Mouse (Mus musculus) hindbrain, embryonic 16.5 days (tissue): Measurements from ENCODE around the gene Zfp870. TPM values are rescaled to one million over a fixed set of nuclear protein-coding genes. Genes with fewer than 3 reads are reported as not detected.
"Not testable (repeated sequence)": the region's sequence is repeated elsewhere in the genome, so short reads cannot be mapped to it uniquely, and the experiment has no call there.

Source experiments
- ATAC-seq: fragments of 200-750 bp; cut with Nextera tagmentation; 2 replicates; pipeline ENCODE4 v1.8.0; 2017; ENCODE audit warnings: moderate TSS enrichment, moderate library complexity
- H3K27ac ChIP-seq: fragments of 300-500 bp; sonication (generic); 2 replicates; pipeline ENCODE4 v1.5.1; 2014; ENCODE audit warnings: low read depth, mild to moderate bottlenecking, control low read depth, low read length, moderate library complexity
- H3K27me3 ChIP-seq: fragments of 300-500 bp; sonication (generic); replicated peaks from 2 replicates; pipeline ENCODE4 v1.6.1; 2014; ENCODE audit warnings: low read length; ENCODE audit not compliant: control insufficient read depth, insufficient read depth
- H3K36me3 ChIP-seq: fragments of 300-500 bp; sonication (generic); 2 replicates; pipeline ENCODE4 v1.6.1; 2014; ENCODE audit warnings: mild to moderate bottlenecking, low read length, moderate library complexity, mixed read lengths; ENCODE audit not compliant: control insufficient read depth, insufficient read depth
- H3K4me1 ChIP-seq: fragments of 300-500 bp; sonication (generic); 2 replicates; pipeline ENCODE4 v1.6.1; 2014; ENCODE audit warnings: low read depth, low read length; ENCODE audit not compliant: control insufficient read depth, insufficient read depth
- H3K4me2 ChIP-seq: fragments of 300-500 bp; sonication (generic); 2 replicates; pipeline ENCODE4 v1.6.1; 2014; ENCODE audit warnings: mild to moderate bottlenecking, low read length, control low read depth, moderate library complexity
- H3K4me3 ChIP-seq: fragments of 300-500 bp; sonication (generic); 2 replicates; pipeline ENCODE4 v1.5.1; 2014; ENCODE audit warnings: mild to moderate bottlenecking, low read length, control low read depth, moderate library complexity
- H3K9ac ChIP-seq: fragments of 300-500 bp; sonication (generic); 2 replicates; pipeline ENCODE4 v1.6.1; 2014; ENCODE audit warnings: low read depth, mild to moderate bottlenecking, control low read depth, low read length, moderate library complexity
- H3K9me3 ChIP-seq: fragments of 300-500 bp; sonication (generic); 2 replicates; pipeline ENCODE4 v1.6.1; 2014; ENCODE audit warnings: mild to moderate bottlenecking, low read length, moderate library complexity; ENCODE audit not compliant: control insufficient read depth
- WGBS: fragments of 180-500 bp; shearing (Covaris S2); extraction: QIAGEN DNeasy Blood & Tissue Kit; methylation state at CpG from one replicate; pipeline ENCODE4 v1.1.7; 2014; 5-methylcytosine and 5-hydroxymethylcytosine counted together
- polyA plus RNA-seq: library from polyadenylated mRNA; unstranded; fragments of >200 nt; fragmentation: Nextera tagmentation; extraction: Ambion mirVana; gene quantifications from 2 replicates; pipeline ENCODE4 v1.2.1, GENCODE M21; 2015

Zfp870 gene
- polyA plus RNA-seq, 1 experiment from 2014 or later, result 9.2 TPM

- Histone ChIP-seq H3K27me3 (no peaks in the 10 kb centered on the region), H3K27ac (no peak overlapping the region), H3K9me3 (no peaks in the 10 kb centered on the region), H3K4me1 (no peaks in the 10 kb centered on the region), H3K36me3 (peaks cover 19% of the 10 kb centered on the region), H3K9ac (no peak overlapping the region), H3K4me3 (no peak overlapping the region), H3K4me2 (no peak overlapping the region)
- 13% methylated on average over 22 of the region's 22 CpGs for WGBS
- no peak for ATAC-seq
Observed at GRCm38 (mm10) chr17:32877471-32878171, 13.8 kb downstream of the Zfp870 start.

GRCm38 (mm10) chr17:32872696-32873095, 18.7 kb downstream of the Zfp870 start:
- no peak for ATAC-seq
- Histone ChIP-seq H3K9me3 (no peaks in the 10 kb centered on the region), H3K36me3 (no peaks in the 10 kb centered on the region), H3K9ac (no peak overlapping the region), H3K4me3 (no peak overlapping the region), H3K4me1 (no peaks in the 10 kb centered on the region), H3K27me3 (no peaks in the 10 kb centered on the region), H3K27ac (no peak overlapping the region), H3K4me2 (no peak overlapping the region)
- WGBS, result 72% methylated on average over 5 of the region's 5 CpGs

- WGBS, result 87% methylated on average over 4 of the region's 4 CpGs
- H3K9ac ChIP-seq, result no peak overlapping the region
- no peak overlapping the region for H3K4me3 ChIP-seq
- no peaks in the 10 kb centered on the region for H3K4me1 ChIP-seq
- no peak for ATAC-seq
- no peaks in the 10 kb centered on the region for H3K9me3 ChIP-seq
- H3K4me2 ChIP-seq, result no peak overlapping the region
- no peaks in the 10 kb centered on the region for H3K36me3 ChIP-seq
- no peaks in the 10 kb centered on the region for H3K27me3 ChIP-seq
- H3K27ac ChIP-seq, result no peak overlapping the region
Observed at GRCm38 (mm10) chr17:32872091-32872490, 19.4 kb downstream of the Zfp870 start.

- Histone ChIP-seq H3K36me3 (no peaks in the 10 kb centered on the region), H3K27me3 (no peaks in the 10 kb centered on the region), H3K9me3 (no peaks in the 10 kb centered on the region), H3K4me3 (no peak overlapping the region), H3K4me1 (no peaks in the 10 kb centered on the region), H3K27ac (no peak overlapping the region), H3K4me2 (no peak overlapping the region), H3K9ac (no peak overlapping the region)
- ATAC-seq, result no peak
- 91% methylated on average over 1 of the region's 1 CpGs for WGBS
Observed at GRCm38 (mm10) chr17:32871483-32871882, 20.0 kb downstream of the Zfp870 start.

GRCm38 (mm10) chr17:32867266-32867665, 24.2 kb downstream of the Zfp870 start:
- not testable (repeated sequence) for H3K9me3 ChIP-seq, H3K4me1 ChIP-seq, H3K27ac ChIP-seq, H3K36me3 ChIP-seq, H3K9ac ChIP-seq, H3K4me2 ChIP-seq, H3K27me3 ChIP-seq, H3K4me3 ChIP-seq, ATAC-seq
- 59% methylated on average over 3 of the region's 7 CpGs for WGBS

- H3K4me2 ChIP-seq, H3K9ac ChIP-seq, H3K27me3 ChIP-seq, H3K9me3 ChIP-seq, H3K4me3 ChIP-seq, H3K27ac ChIP-seq, H3K36me3 ChIP-seq, H3K4me1 ChIP-seq, ATAC-seq: not testable (repeated sequence)
- 78% methylated on average over 2 of the region's 6 CpGs for WGBS
Observed at GRCm38 (mm10) chr17:32856713-32857112, 34.7 kb downstream of the Zfp870 start.

- Histone ChIP-seq H3K9me3 (no peaks in the 10 kb centered on the region), H3K4me3 (no peak overlapping the region), H3K9ac (no peak overlapping the region)
Observed at GRCm38 (mm10) chr17:32851581-32851980, 39.9 kb downstream of the Zfp870 start.

GRCm38 (mm10) chr17:32841388-32841787, 50.1 kb downstream of the Zfp870 start:
- 30% methylated on average over 2 of the region's 2 CpGs for WGBS
- Histone ChIP-seq H3K4me3 (no peak overlapping the region), H3K27me3 (no peaks in the 10 kb centered on the region), H3K9ac (no peak overlapping the region), H3K36me3 (no peaks in the 10 kb centered on the region), H3K9me3 (peaks cover 5% of the 10 kb centered on the region; the same call in 1 of the 2 replicates), H3K27ac (no peak overlapping the region), H3K4me1 (no peaks in the 10 kb centered on the region), H3K4me2 (no peak overlapping the region)
- ATAC-seq, result no peak

More at GRCm38 (mm10) chr17:32851581-32851980, 39.9 kb downstream of the Zfp870 start:
- Histone ChIP-seq H3K27ac (no peak overlapping the region), H3K27me3 (no peaks in the 10 kb centered on the region), H3K4me2 (no peak overlapping the region), H3K4me1 (no peaks in the 10 kb centered on the region), H3K36me3 (no peaks in the 10 kb centered on the region)
- ATAC-seq, result no peak
- 25% methylated on average over 7 of the region's 7 CpGs for WGBS

- no peak overlapping the region for H3K27ac ChIP-seq
- no peaks in the 10 kb centered on the region for H3K27me3 ChIP-seq
- H3K9me3 ChIP-seq, result peaks cover 5% of the 10 kb centered on the region; the same call in 1 of the 2 replicates
- H3K9ac ChIP-seq, result no peak overlapping the region
- H3K4me2 ChIP-seq, result no peak overlapping the region
- no peaks in the 10 kb centered on the region for H3K36me3 ChIP-seq
- no peak overlapping the region for H3K4me3 ChIP-seq
- no peak for ATAC-seq
- H3K4me1 ChIP-seq, result no peaks in the 10 kb centered on the region
- 43% methylated on average over 15 of the region's 15 CpGs for WGBS
Observed at GRCm38 (mm10) chr17:32839083-32839802, 52.2 kb downstream of the Zfp870 start.
